Mouse (Mus musculus) liver, embryonic 16.5 days (tissue): ENCODE measurements around the gene Afdn. TPM values are rescaled to one million over a fixed set of nuclear protein-coding genes. Genes with fewer than 3 reads are reported as not detected.
"Not testable (repeated sequence)": the region's sequence is repeated elsewhere in the genome, so short reads cannot be mapped to it uniquely, and the experiment has no call there.

ENCODE experiments used
- ATAC-seq: fragments of 200-750 bp; cut with Nextera tagmentation; 2 replicates; pipeline ENCODE4 v1.8.0; 2017; ENCODE audit warnings: low read depth, mild to moderate bottlenecking, moderate number of reproducible peaks, moderate library complexity
- H3K27ac ChIP-seq: fragments of 300-500 bp; sonication (generic); 2 replicates; pipeline ENCODE4 v1.5.1; 2014; ENCODE audit warnings: mild to moderate bottlenecking, low read length
- H3K27me3 ChIP-seq: fragments of 300-500 bp; sonication (generic); 2 replicates; pipeline ENCODE4 v1.6.1; 2014; ENCODE audit warnings: low read depth, low read length, mixed read lengths; ENCODE audit not compliant: control insufficient read depth, insufficient read depth
- H3K36me3 ChIP-seq: fragments of 300-500 bp; sonication (generic); 2 replicates; pipeline ENCODE4 v1.6.1; 2014; ENCODE audit warnings: mild to moderate bottlenecking; ENCODE audit not compliant: control insufficient read depth, insufficient read depth
- H3K4me1 ChIP-seq: fragments of 300-500 bp; sonication (generic); 2 replicates; pipeline ENCODE4 v1.6.1; 2014; ENCODE audit warnings: low read depth, low read length, mixed read lengths; ENCODE audit not compliant: control insufficient read depth
- H3K4me2 ChIP-seq: fragments of 300-500 bp; sonication (generic); 2 replicates; pipeline ENCODE4 v1.6.1; 2014; ENCODE audit warnings: low read depth, low read length, mixed read lengths
- H3K4me3 ChIP-seq: fragments of 300-500 bp; sonication (generic); 2 replicates; pipeline ENCODE4 v1.5.1; 2014; ENCODE audit warnings: low read depth, mild to moderate bottlenecking, low read length
- H3K9ac ChIP-seq: fragments of 300-500 bp; sonication (generic); 2 replicates; pipeline ENCODE4 v1.6.1; 2014; ENCODE audit warnings: low read depth, low read length
- H3K9me3 ChIP-seq: fragments of 300-500 bp; sonication (generic); replicated peaks from 2 replicates; pipeline ENCODE4 v1.6.1; 2016; ENCODE audit warnings: low read length; ENCODE audit not compliant: control insufficient read depth
- WGBS: fragments of 180-500 bp; shearing (Covaris S2); extraction: QIAGEN DNeasy Blood & Tissue Kit; methylation state at CpG from one replicate; pipeline ENCODE4 v1.1.7; 2014; ENCODE audit not compliant: insufficient replicate concordance; 5-methylcytosine and 5-hydroxymethylcytosine counted together
- polyA plus RNA-seq: library from polyadenylated mRNA; unstranded; fragments of >200 nt; fragmentation: Nextera tagmentation; extraction: Ambion mirVana; gene quantifications from 2 replicates; pipeline ENCODE4 v1.2.1, GENCODE M21; 2015

Gene Afdn
- polyA plus RNA-seq, 1 experiment from 2014 or later, result 8.6 TPM

DNA sequence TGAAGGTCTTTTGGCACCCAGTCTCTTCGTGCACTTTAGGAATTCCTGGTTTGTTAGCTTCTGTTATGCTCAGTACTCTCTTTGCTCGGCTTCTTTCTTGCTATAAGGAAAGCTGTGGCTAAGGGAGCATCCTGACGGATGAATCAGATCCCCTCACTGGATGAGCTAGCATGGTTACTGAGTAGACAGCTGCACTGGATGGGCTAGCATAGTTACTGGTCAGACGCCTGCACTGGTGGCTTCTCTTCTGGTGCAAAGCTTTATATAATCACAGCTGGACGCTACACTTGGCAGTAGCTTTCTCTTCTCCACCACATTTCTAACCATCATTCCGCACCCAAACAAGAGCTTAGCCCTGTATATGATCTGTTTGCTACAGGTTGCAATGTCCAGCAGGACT, 5.4 kb upstream of the Afdn start:
- Histone ChIP-seq H3K36me3 (no peaks in the 10 kb centered on the region), H3K27me3 (peaks cover 15% of the 10 kb centered on the region), H3K4me3 (no peak overlapping the region), H3K9me3 (no peaks in the 10 kb centered on the region), H3K4me2 (no peak overlapping the region), H3K27ac (no peak overlapping the region), H3K9ac (no peak overlapping the region), H3K4me1 (no peaks in the 10 kb centered on the region)
- no peak for ATAC-seq
- 52% methylated on average over 6 of the region's 6 CpGs for WGBS

DNA sequence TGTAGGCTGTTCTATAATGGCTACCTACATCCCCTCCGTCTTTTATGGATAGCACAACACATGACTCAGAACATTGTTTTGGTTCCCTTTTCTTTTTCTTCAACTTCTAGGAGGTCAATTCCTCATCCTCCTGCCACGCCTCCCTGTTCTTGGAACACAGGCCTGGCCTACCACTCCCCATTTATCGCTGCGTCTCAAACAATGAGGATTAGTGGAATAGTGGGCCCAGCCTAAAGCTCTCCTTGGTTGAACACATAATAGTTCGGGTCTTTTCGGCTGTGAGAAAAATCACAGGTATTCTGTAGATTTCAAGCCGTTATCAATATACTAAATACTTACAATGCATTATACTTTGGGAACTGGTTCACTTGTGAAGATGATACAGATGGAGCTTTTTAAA, 1.8 kb upstream of the Afdn start:
- H3K4me3 ChIP-seq, result no peak overlapping the region
- H3K27me3 ChIP-seq, result peaks cover 37% of the 10 kb centered on the region
- H3K27ac ChIP-seq, result no peak overlapping the region
- no peaks in the 10 kb centered on the region for H3K36me3 ChIP-seq
- no peaks in the 10 kb centered on the region for H3K4me1 ChIP-seq
- H3K9ac ChIP-seq, result no peak overlapping the region
- no peak overlapping the region for H3K4me2 ChIP-seq
- no peak for ATAC-seq
- H3K9me3 ChIP-seq, result no peaks in the 10 kb centered on the region
- 69% methylated on average over 7 of the region's 7 CpGs for WGBS

DNA sequence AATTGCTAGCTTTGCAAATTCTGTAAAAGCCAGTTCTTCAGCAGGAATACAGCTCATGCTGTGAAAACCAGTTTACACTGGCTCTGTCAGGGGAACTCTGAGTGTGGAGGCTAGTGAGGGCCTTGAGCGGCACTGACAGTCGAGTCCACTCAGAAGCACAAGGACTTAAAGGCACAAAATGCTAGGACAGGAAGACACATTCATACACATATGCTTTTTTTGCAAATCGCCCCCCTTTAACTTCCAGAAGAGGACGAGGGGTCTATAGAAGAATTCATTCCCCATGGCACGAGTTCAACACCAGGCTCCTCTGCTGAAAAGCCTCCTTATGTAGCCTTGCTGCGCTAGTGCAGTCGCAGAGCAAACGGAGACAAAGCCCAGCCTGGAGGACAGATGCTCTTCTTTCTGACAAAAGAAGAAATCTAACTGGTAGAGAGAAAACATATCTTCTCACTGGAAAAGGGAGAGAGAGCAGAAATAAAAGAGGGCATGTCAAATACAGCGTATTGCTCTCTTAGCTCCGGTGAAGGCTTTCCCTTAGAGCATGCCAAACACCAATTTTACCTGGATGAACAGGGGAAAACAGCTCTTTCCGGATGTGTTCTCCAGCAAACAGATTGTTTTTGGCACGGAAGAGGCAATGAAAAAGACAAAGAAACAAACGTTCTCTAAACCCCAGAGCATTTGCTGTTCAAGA, 1.0 kb upstream of the Afdn start:
- H3K9ac ChIP-seq, result peak overlapping the region; percentile 16; the same call in 1 of the 2 replicates
- no peaks in the 10 kb centered on the region for H3K4me1 ChIP-seq
- H3K36me3 ChIP-seq, result no peaks in the 10 kb centered on the region
- no peaks in the 10 kb centered on the region for H3K9me3 ChIP-seq
- H3K4me3 ChIP-seq, result peak overlapping the region; percentile 64
- peaks cover 37% of the 10 kb centered on the region for H3K27me3 ChIP-seq
- WGBS, result 19% methylated on average over 13 of the region's 13 CpGs
- no peak for ATAC-seq
- peak overlapping the region; percentile 41 for H3K4me2 ChIP-seq
- peak overlapping the region; percentile 57 for H3K27ac ChIP-seq

DNA sequence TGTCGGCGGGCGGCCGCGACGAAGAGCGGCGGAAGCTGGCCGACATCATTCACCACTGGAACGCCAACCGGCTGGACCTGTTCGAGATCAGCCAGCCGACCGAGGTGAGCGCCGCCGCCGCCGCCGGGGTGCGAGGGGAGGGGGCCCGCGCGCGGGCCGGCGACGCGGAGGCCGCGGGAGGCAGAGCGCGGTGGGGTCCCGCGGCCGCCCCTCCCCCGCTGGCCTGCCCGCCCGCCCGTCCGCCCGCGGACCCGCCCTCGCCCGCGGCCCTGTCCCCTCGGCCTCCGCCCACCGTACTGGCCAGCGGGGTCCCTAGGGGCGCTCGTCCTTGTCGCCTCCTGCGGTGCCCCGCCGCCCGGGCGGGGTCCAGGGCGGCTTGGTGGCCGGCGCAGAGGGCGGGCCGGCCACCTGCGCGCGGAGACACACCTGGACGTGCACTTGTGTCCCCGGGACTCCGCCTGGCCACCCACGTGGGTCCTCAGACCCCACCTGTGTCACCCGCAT, 388 bp downstream of the Afdn start:
- ATAC-seq, result peak; percentile 11; the same call in 1 of the 2 replicates
- peak overlapping the region; percentile 50 for H3K27ac ChIP-seq
- peak overlapping the region; percentile 64 for H3K4me3 ChIP-seq
- no peaks in the 10 kb centered on the region for H3K9me3 ChIP-seq
- H3K9ac ChIP-seq, result peak overlapping the region; percentile 61
- 1% methylated on average over 43 of the region's 72 CpGs for WGBS
- peak overlapping the region; percentile 59 for H3K4me2 ChIP-seq
- no peaks in the 10 kb centered on the region for H3K4me1 ChIP-seq
- no peaks in the 10 kb centered on the region for H3K36me3 ChIP-seq
- H3K27me3 ChIP-seq, result peaks cover 37% of the 10 kb centered on the region

DNA sequence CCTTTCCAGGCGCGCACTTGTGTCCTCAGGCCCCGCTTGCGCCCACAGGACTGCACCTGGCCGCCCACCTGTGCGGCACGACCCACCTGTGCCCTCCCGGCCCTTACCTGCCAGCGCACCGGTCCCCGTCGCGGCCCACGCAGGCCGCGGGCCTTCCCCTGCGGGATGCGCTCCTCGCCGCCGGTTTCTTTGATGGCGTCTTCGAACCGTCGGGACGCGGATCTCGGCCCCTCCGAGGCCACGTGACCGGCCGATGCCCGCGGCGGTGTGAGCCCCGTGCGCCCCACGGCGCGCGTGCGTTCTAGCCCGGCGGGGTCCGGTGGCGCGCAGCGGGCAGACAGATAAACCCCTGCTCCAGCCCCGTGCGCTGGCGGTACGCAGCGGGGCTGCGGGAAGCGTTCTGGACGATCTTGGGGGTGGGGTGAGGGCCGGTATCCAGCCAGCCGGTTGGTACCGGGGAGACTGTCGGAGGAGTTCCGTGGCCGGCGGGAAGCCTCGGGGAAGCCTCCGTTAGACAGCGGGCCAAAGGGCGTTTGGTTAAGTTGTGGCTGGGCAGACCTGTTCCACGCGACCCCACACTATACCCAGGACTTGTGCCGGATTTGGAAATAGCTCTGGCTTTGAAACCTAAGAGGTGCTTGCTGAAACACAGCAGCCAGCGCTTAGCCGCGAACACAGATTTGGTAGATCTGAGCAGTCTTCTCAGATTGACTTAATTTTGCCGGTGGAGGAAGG, 1.0 kb downstream of the Afdn start, which contains the start of gene Tcte2:
TSS of gene Tcte2 (minus strand) at position 647 of the 735 bp plus-strand sequence.
- ATAC-seq, result no peak; the same call in 1 of the 2 replicates
- Histone ChIP-seq H3K4me3 (peak within 1 kb of the TSS; percentile 64), H3K4me2 (peak within 1 kb of the TSS; percentile 59), H3K9me3 (no peaks in the 10 kb centered on the region), H3K4me1 (no peaks in the 10 kb centered on the region), H3K27me3 (peaks cover 37% of the 10 kb centered on the region), H3K9ac (peak within 1 kb of the TSS; percentile 61), H3K27ac (peak within 1 kb of the TSS; percentile 50), H3K36me3 (no peaks in the 10 kb centered on the region)
- WGBS, result 1% methylated on average over 74 of the region's 74 CpGs

DNA sequence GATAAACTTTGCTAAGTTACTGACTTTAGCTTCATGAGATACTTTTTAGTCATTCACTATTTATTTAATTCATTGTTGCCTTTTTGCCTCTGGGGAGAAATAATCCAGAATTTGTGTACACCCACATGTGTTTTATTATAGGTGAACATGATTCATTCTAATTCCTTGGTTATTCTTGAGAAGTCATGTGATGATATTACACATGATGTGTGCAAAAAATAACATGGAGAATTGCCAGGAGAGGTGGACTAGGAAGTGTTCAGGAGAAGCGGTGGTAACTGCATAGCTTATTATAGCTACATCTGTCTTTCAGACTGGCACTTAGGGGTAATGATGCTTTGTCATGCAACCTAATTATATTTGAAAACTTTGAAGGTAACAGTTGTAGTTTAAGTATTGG, 3.5 kb downstream of the Afdn start:
- Histone ChIP-seq H3K27me3 (peaks cover 34% of the 10 kb centered on the region), H3K4me3 (no peak overlapping the region), H3K9ac (no peak overlapping the region), H3K9me3 (no peaks in the 10 kb centered on the region), H3K4me2 (no peak overlapping the region), H3K27ac (no peak overlapping the region), H3K4me1 (no peaks in the 10 kb centered on the region), H3K36me3 (no peaks in the 10 kb centered on the region)
- 69% methylated on average over 1 of the region's 1 CpGs for WGBS
- ATAC-seq, result no peak

DNA sequence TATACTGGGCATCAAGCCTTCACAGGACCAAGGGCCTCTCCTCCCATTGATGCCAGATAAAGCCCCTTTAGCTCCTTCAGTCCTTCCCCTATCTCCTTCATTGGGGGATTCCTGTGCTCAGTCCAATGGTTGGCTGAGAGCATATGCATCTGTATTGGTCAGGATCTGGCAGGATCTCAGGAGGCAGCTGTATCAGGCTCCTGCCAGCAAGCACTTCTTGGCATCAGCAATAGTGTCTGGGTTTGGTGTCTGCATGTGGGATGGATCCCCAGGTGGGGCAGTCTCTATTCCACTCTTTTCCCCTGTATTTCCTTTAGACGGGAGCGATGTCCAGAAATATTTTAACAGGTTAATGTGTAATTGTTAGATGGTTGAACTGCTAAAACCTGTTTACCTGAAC, 4.6 kb downstream of the Afdn start:
- ATAC-seq, H3K27ac ChIP-seq, H3K9ac ChIP-seq, H3K36me3 ChIP-seq, H3K9me3 ChIP-seq, H3K4me1 ChIP-seq, H3K4me3 ChIP-seq, H3K4me2 ChIP-seq: not testable (repeated sequence)
- 74% methylated on average over 2 of the region's 2 CpGs for WGBS
- H3K27me3 ChIP-seq, result peaks cover 23% of the 10 kb centered on the region

DNA sequence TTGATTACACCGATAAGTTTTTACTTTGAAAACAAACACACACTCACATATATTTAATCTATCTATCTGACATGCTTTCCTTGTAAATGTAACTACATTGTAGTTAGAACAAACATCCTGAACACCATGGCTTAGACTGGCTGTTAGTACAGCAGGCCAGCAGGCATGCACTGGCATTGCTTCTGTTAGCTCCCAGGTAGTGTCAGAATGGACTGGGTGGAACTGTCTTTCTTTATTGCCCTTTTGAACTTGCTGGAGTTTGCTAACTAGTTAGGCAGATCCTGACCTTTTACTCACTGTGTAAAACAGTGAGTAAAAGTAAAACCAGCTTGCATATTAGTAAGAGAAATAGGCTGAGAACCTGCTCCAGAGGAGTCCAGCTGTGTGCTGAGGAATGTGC, 8.2 kb downstream of the Afdn start:
- Histone ChIP-seq H3K9me3 (no peaks in the 10 kb centered on the region), H3K27ac (peak overlapping the region; percentile 53; the same call in 1 of the 2 replicates), H3K36me3 (no peaks in the 10 kb centered on the region), H3K4me1 (no peaks in the 10 kb centered on the region), H3K9ac (no peak overlapping the region), H3K4me3 (no peak overlapping the region), H3K4me2 (no peak overlapping the region), H3K27me3 (no peaks in the 10 kb centered on the region)
- peak; percentile 71 for ATAC-seq
- WGBS, result 60% methylated on average over 1 of the region's 1 CpGs

DNA sequence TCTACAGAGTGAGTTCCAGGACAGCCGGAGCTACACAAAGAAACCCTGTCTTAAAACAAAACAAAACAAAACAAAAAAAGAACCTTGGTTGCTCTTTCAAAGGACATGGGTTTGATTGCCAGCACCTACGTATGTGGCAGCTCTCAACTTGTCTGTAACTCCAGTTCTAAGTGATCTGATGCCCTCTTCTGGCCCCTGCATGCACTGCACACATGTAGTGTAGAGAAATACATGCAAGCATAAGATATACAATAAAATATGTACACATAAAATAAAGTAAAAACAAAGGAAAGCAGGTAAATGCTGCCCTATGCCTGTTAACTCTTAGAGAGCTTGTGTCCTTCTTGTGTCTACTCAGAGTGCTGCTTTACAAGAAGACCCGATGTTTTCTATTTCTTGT, 8.9 kb downstream of the Afdn start:
- Histone ChIP-seq H3K36me3 (no peaks in the 10 kb centered on the region), H3K27me3 (no peaks in the 10 kb centered on the region), H3K9ac (no peak overlapping the region), H3K4me1 (no peaks in the 10 kb centered on the region), H3K4me2 (no peak overlapping the region), H3K9me3 (no peaks in the 10 kb centered on the region), H3K27ac (peak overlapping the region; percentile 53; the same call in 1 of the 2 replicates), H3K4me3 (no peak overlapping the region)
- ATAC-seq, result no peak
- 70% methylated on average over 3 of the region's 3 CpGs for WGBS
